Mouse (Mus musculus): ENCODE measurements around the gene Mgrn1.

DNA sequence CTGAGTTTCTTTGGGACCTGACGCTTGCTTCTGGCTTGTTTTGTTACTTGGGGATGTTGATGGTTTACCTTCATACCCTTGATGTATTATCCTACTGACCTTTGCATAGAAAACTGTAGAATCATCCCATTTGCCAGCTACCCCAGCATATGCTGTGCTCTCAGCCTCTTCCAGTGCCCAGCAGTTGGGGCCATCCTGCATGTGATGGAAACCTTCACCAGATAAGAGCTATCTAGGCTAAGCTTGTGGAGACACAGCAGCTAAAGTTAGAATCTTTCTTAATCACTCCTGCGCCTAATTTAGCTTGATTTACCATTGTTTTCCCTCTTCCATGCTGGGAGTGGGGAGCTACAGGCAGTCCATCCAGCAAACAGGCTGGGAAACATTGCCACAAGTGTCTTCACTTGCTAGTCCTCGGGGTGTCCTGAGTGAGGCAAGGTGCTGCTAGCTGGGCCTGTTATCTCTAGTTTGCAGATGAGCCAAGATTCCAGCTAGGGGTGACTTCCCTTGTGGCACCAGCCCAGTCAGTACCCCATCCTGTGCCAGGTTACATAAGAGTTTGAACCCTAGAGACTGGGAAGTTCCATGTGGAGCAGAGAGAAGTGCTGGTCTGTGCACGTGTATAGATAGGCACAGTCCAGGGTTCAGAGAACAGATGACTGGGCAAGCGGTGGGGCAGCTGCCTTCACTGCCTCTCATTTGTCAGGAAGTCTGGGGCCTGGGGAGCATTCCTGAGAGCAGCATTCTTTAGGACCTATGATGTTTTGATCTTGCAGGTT, 10.4 kb downstream of the Mgrn1 start:
- no peak for TF ChIP-seq CTCF (IDR thresholded peaks at IDR 0.05; ENCODE audit: low read depth, low read length)
- TF ChIP-seq POLR2A (IDR thresholded peaks at IDR 0.05; ENCODE audit: borderline replicate concordance, low read depth, low read length) = no peak

All from bone marrow macrophage, adult 2 months (primary cell).